Mouse (Mus musculus) limb, embryonic 14.5 days (tissue): ENCODE data around the gene Pdia5. TPM values are rescaled to one million over a fixed set of nuclear protein-coding genes. Genes with fewer than 3 reads are reported as not detected.

Source experiments
- ATAC-seq: fragments of 200-750 bp; cut with Nextera tagmentation; 2 replicates; pipeline ENCODE4 v1.8.0; 2017; ENCODE audit warnings: low read depth, moderate number of reproducible peaks, moderate TSS enrichment; ENCODE audit not compliant: low FRiP score
- DNase-seq: peaks from one replicate; pipeline ENCODE4 v3.0.0-alpha.2; 2015; ENCODE audit warnings: low spot score
- H3K27ac ChIP-seq: fragments of 300-500 bp; sonication (generic); replicated peaks from 2 replicates; pipeline ENCODE4 v1.5.1; 2014; ENCODE audit warnings: low read depth, mild to moderate bottlenecking, low read length, moderate library complexity, mixed read lengths
- H3K27me3 ChIP-seq: fragments of 300-500 bp; sonication (generic); 2 replicates; pipeline ENCODE4 v1.6.1; 2014; ENCODE audit warnings: low read length, mixed read lengths; ENCODE audit not compliant: control insufficient read depth, insufficient read depth
- H3K36me3 ChIP-seq: fragments of 300-500 bp; sonication (generic); 2 replicates; pipeline ENCODE4 v1.6.1; 2014; ENCODE audit warnings: mild to moderate bottlenecking, low read length, moderate library complexity, mixed read lengths; ENCODE audit not compliant: control insufficient read depth, insufficient read depth
- H3K4me1 ChIP-seq: fragments of 300-500 bp; sonication (generic); 2 replicates; pipeline ENCODE4 v1.6.1; 2014; ENCODE audit warnings: antibody characterized with exemption, low read length, mixed read lengths; ENCODE audit not compliant: control insufficient read depth, insufficient read depth
- H3K4me2 ChIP-seq: fragments of 300-500 bp; sonication (generic); replicated peaks from 2 replicates; pipeline ENCODE4 v1.6.1; 2014; ENCODE audit warnings: low read depth, mild to moderate bottlenecking, low read length, moderate library complexity; ENCODE audit not compliant: severe bottlenecking
- H3K4me3 ChIP-seq: fragments of 300-500 bp; sonication (generic); replicated peaks from 2 replicates; pipeline ENCODE4 v1.5.1; 2014; ENCODE audit warnings: low read length
- H3K9ac ChIP-seq: fragments of 300-500 bp; sonication (generic); 2 replicates; pipeline ENCODE4 v1.6.1; 2014; ENCODE audit warnings: mild to moderate bottlenecking, low read depth, low read length, moderate library complexity; ENCODE audit not compliant: severe bottlenecking
- H3K9me3 ChIP-seq: fragments of 300-500 bp; sonication (generic); 2 replicates; pipeline ENCODE4 v1.6.1; 2016; ENCODE audit warnings: low read length; ENCODE audit not compliant: control insufficient read depth
- POLR2A ChIP-seq: fragments of 200-500 bp; IDR thresholded peaks from 2 replicates; pipeline ENCODE4 v1.8.0; 2012; ENCODE audit warnings: inconsistent platforms, mild to moderate bottlenecking, moderate library complexity, borderline replicate concordance; ENCODE audit not compliant: insufficient read depth, insufficient read length; ENCODE audit errors: extremely low read depth
- WGBS: fragments of 180-500 bp; shearing (Covaris S2); extraction: QIAGEN DNeasy Blood & Tissue Kit; methylation state at CpG from one replicate; pipeline ENCODE4 v1.1.7; 2014; 5-methylcytosine and 5-hydroxymethylcytosine counted together
- polyA plus RNA-seq, 2 experiments: library from polyadenylated mRNA; depleted of rRNA in 1 of 2; stranded (reverse) in 1 of 2; unstranded in 1 of 2; fragments of >200 nt; fragmentation: Nextera tagmentation in 1 of 2; extraction: Ambion mirVana in 1 of 2; gene quantifications; 2 replicates each; pipeline versions ENCODE4 v1.2.1 to v1.2.3; 2012 to 2014

Pdia5 gene
- 39.5 and 49.2 TPM in 2 replicates for polyA plus RNA-seq (2012; rRNA removed)
- 22.2 and 24.9 TPM in 2 replicates for polyA plus RNA-seq (2014; fragmentation: Nextera tagmentation; extraction: Ambion mirVana)

DNA sequence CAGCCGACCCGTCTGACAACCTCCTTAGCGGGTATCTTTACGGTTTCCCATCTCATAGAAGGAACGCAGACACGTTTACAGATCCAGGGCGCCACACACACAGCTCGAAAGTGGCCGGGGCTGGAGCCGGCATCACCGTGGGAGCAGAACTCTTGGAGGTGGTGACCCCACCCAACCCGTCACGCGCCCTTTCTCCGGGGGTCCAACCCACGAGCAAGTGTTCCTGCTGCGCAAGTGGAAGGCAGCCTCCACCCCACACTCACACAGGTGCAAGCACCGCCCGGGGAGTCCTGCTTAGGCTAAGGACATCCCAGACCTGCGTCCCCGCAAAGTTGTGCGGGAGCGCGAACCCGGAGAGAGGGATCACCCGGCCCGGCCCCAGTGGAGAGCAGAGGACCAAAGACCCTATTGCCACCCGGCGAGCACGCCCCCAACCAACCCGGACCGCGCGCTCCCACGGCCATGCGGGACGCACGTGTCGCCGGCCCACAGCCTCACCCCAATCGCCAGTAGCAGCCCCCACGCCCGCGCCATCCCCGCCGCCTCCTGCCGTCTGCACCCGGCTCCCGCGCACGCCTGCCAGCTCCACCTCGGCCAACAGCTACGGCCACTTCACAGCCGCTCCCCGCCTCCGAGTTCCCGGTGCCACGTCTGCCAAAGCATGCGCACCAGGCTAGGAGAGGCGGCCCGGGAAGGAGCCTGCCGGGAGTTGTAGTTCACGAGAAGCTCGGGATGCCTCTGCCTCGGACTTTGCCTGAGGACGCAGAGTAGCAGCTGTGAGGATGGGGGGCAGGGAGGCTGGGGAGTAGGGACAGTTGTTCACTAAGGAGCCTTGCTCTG lies at the start of gene Pdia5:
Gene Pdia5 (minus strand): TSS at position 643 of the 840 bp plus-strand sequence.
- WGBS = under 1% methylated on average over 43 of the region's 66 CpGs
- 0 out of 2 replicates have a peak, but pooled peaks have one; percentile 56 for TF ChIP-seq POLR2A
- Histone ChIP-seq H3K9me3 (no peaks in the 10 kb centered on the region), H3K27me3 (no peaks in the 10 kb centered on the region), H3K4me3 (peak within 1 kb of the TSS; percentile 76), H3K9ac (peak within 1 kb of the TSS; percentile 71), H3K27ac (no peak within 1 kb of the TSS), H3K4me2 (peak within 1 kb of the TSS; percentile 89), H3K36me3 (no peaks in the 10 kb centered on the region), H3K4me1 (peaks cover 15% of the 10 kb centered on the region)
- peak; percentile 94 for ATAC-seq
- DNase-seq = peak; percentile 84

- Histone ChIP-seq H3K4me1 (peaks cover 5% of the 10 kb centered on the region; the same call in 1 of the 2 replicates), H3K4me3 (no peak overlapping the region), H3K4me2 (no peak overlapping the region), H3K9ac (no peak overlapping the region), H3K27me3 (peaks cover 33% of the 10 kb centered on the region; the same call in 1 of the 2 replicates), H3K9me3 (no peaks in the 10 kb centered on the region), H3K27ac (no peak overlapping the region), H3K36me3 (no peaks in the 10 kb centered on the region)
- DNase-seq = no peak
- WGBS = 45% methylated on average over 10 of the region's 10 CpGs
- no peak for TF ChIP-seq POLR2A
- ATAC-seq = no peak
Measured at GRCm38 (mm10) chr16:35539041-35539440, 48.4 kb upstream of the Pdia5 start.

GRCm38 (mm10) chr16:35537651-35538050 lies 47.0 kb upstream of the Pdia5 start:
- Histone ChIP-seq H3K27ac (no peak overlapping the region), H3K27me3 (peaks cover 23% of the 10 kb centered on the region; the same call in 1 of the 2 replicates), H3K4me2 (no peak overlapping the region), H3K9me3 (no peaks in the 10 kb centered on the region), H3K4me3 (no peak overlapping the region), H3K4me1 (peaks cover 4% of the 10 kb centered on the region; the same call in 1 of the 2 replicates), H3K9ac (no peak overlapping the region), H3K36me3 (no peaks in the 10 kb centered on the region)
- DNase-seq (no peak), ATAC-seq (no peak)
- TF ChIP-seq POLR2A = no peak
- WGBS = 78% methylated on average over 8 of the region's 8 CpGs

DNA sequence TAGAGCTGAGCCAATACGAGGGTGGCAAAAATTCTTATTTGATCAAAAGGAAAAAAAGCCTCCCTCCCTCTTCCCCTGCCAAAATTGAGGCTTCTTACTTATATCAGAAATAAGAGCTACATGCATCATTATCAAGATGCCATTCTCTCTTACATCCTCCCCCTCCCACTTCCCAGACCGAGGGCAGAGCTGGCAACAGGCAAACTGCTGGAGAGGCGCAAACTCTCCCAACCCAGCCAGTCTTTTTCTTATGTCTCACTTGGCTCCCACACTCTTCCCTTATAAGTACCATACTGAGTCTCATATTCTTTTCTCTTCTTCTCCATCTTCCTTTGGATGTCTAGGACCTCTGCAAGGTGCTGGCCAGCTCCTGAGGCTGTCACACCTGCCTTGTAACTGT lies 44.0 kb upstream of the Pdia5 start:
- Histone ChIP-seq H3K4me2 (no peak overlapping the region), H3K9ac (no peak overlapping the region), H3K4me1 (no peaks in the 10 kb centered on the region), H3K4me3 (no peak overlapping the region), H3K9me3 (no peaks in the 10 kb centered on the region), H3K27me3 (0 out of 2 replicates have a peak, but pooled peaks cover 8% of the 10 kb centered on the region), H3K36me3 (no peaks in the 10 kb centered on the region), H3K27ac (no peak overlapping the region)
- ATAC-seq (no peak), DNase-seq (no peak)
- no peak for TF ChIP-seq POLR2A
- WGBS = 60% methylated on average over 3 of the region's 3 CpGs

DNA sequence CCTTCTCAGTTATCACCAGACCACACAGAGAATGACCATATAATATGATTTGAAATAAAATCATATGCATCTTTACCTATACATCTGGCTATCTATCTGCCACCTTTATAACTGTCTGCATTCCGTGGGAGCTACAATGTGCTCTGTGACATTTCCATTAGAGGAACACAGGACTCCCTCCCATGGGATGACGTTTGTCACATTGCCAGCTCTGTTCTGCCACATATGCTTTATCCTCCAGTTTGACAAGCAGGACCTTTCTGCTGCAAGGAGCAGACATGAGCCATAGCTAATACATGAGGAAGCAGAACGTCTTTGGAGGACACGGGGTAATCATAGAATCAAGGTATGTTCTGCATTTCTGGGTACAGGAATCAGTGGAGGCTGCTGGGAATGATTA lies 33.5 kb upstream of the Pdia5 start:
- Histone ChIP-seq H3K36me3 (no peaks in the 10 kb centered on the region), H3K4me3 (no peak overlapping the region), H3K27me3 (no peaks in the 10 kb centered on the region), H3K27ac (no peak overlapping the region), H3K4me1 (no peaks in the 10 kb centered on the region), H3K4me2 (no peak overlapping the region), H3K9me3 (no peaks in the 10 kb centered on the region), H3K9ac (no peak overlapping the region)
- DNase-seq (no peak), ATAC-seq (no peak)
- WGBS = 72% methylated on average over 4 of the region's 4 CpGs
- TF ChIP-seq POLR2A = no peak
